Mouse (Mus musculus) limb, embryonic 14.5 days (tissue): ENCODE data around the gene Ccdc130. TPM values are rescaled to one million over a fixed set of nuclear protein-coding genes. Genes with fewer than 3 reads are reported as not detected.

ENCODE experiments used
- ATAC-seq: fragments of 200-750 bp; cut with Nextera tagmentation; 2 replicates; pipeline ENCODE4 v1.8.0; 2017; ENCODE audit warnings: low read depth, moderate number of reproducible peaks, moderate TSS enrichment; ENCODE audit not compliant: low FRiP score
- DNase-seq: peaks from one replicate; pipeline ENCODE4 v3.0.0-alpha.2; 2015; ENCODE audit warnings: low spot score
- H3K27ac ChIP-seq: fragments of 300-500 bp; sonication (generic); replicated peaks from 2 replicates; pipeline ENCODE4 v1.5.1; 2014; ENCODE audit warnings: low read depth, mild to moderate bottlenecking, low read length, moderate library complexity, mixed read lengths
- H3K27me3 ChIP-seq: fragments of 300-500 bp; sonication (generic); 2 replicates; pipeline ENCODE4 v1.6.1; 2014; ENCODE audit warnings: low read length, mixed read lengths; ENCODE audit not compliant: control insufficient read depth, insufficient read depth
- H3K36me3 ChIP-seq: fragments of 300-500 bp; sonication (generic); 2 replicates; pipeline ENCODE4 v1.6.1; 2014; ENCODE audit warnings: mild to moderate bottlenecking, low read length, moderate library complexity, mixed read lengths; ENCODE audit not compliant: control insufficient read depth, insufficient read depth
- H3K4me1 ChIP-seq: fragments of 300-500 bp; sonication (generic); 2 replicates; pipeline ENCODE4 v1.6.1; 2014; ENCODE audit warnings: antibody characterized with exemption, low read length, mixed read lengths; ENCODE audit not compliant: control insufficient read depth, insufficient read depth
- H3K4me2 ChIP-seq: fragments of 300-500 bp; sonication (generic); replicated peaks from 2 replicates; pipeline ENCODE4 v1.6.1; 2014; ENCODE audit warnings: low read depth, mild to moderate bottlenecking, low read length, moderate library complexity; ENCODE audit not compliant: severe bottlenecking
- H3K4me3 ChIP-seq: fragments of 300-500 bp; sonication (generic); replicated peaks from 2 replicates; pipeline ENCODE4 v1.5.1; 2014; ENCODE audit warnings: low read length
- H3K9ac ChIP-seq: fragments of 300-500 bp; sonication (generic); 2 replicates; pipeline ENCODE4 v1.6.1; 2014; ENCODE audit warnings: mild to moderate bottlenecking, low read depth, low read length, moderate library complexity; ENCODE audit not compliant: severe bottlenecking
- H3K9me3 ChIP-seq: fragments of 300-500 bp; sonication (generic); 2 replicates; pipeline ENCODE4 v1.6.1; 2016; ENCODE audit warnings: low read length; ENCODE audit not compliant: control insufficient read depth
- POLR2A ChIP-seq: fragments of 200-500 bp; IDR thresholded peaks from 2 replicates; pipeline ENCODE4 v1.8.0; 2012; ENCODE audit warnings: inconsistent platforms, mild to moderate bottlenecking, moderate library complexity, borderline replicate concordance; ENCODE audit not compliant: insufficient read depth, insufficient read length; ENCODE audit errors: extremely low read depth
- WGBS: fragments of 180-500 bp; shearing (Covaris S2); extraction: QIAGEN DNeasy Blood & Tissue Kit; methylation state at CpG from one replicate; pipeline ENCODE4 v1.1.7; 2014; 5-methylcytosine and 5-hydroxymethylcytosine counted together
- polyA plus RNA-seq, 2 experiments: library from polyadenylated mRNA; depleted of rRNA in 1 of 2; stranded (reverse) in 1 of 2; unstranded in 1 of 2; fragments of >200 nt; fragmentation: Nextera tagmentation in 1 of 2; extraction: Ambion mirVana in 1 of 2; gene quantifications; 2 replicates each; pipeline versions ENCODE4 v1.2.1 to v1.2.3; 2012 to 2014

The Ccdc130 gene
- polyA plus RNA-seq, 2 experiments: 16.5 to 39.5 TPM

DNA sequence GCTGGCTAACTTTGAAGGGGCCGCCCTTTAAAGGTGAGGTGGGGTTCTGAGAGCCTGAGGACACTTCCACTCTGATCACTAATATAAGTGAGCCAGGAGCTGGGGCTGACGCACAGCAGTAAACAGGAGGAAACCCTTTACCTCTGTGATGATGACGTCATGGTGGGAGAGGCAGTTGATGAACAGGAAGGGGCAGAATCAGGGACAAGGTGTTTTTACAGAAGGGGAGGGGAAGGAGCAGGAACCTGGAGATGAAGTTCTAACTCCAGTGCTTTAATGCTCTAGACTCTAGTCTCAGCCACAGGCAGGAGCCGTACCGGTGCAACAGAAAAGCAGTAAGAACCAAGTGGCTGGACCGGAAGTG is 13.7 kb downstream of the Ccdc130 start:
- no peaks in the 10 kb centered on the region for H3K9me3 ChIP-seq
- H3K27me3 ChIP-seq: no peaks in the 10 kb centered on the region
- peak overlapping the region; percentile 77 for H3K9ac ChIP-seq
- H3K27ac ChIP-seq: peak overlapping the region; percentile 90
- no peak for TF ChIP-seq POLR2A
- DNase-seq: peak; percentile 27
- H3K4me2 ChIP-seq: peak overlapping the region; percentile 91
- WGBS: 15% methylated on average over 6 of the region's 6 CpGs
- ATAC-seq: 0 out of 2 replicates have a peak, but pooled peaks have one; percentile 1
- H3K4me3 ChIP-seq: peak overlapping the region; percentile 78
- H3K36me3 ChIP-seq: peaks cover 73% of the 10 kb centered on the region
- H3K4me1 ChIP-seq: peaks cover 14% of the 10 kb centered on the region

GRCm38 (mm10) chr8:84255858-84256257 is 14.3 kb downstream of the Ccdc130 start:
- Histone ChIP-seq H3K36me3 (peaks cover 73% of the 10 kb centered on the region), H3K9me3 (no peaks in the 10 kb centered on the region), H3K27me3 (no peaks in the 10 kb centered on the region), H3K4me2 (peak overlapping the region; percentile 91), H3K4me3 (peak overlapping the region; percentile 78), H3K9ac (peak overlapping the region; percentile 77; the same call in 1 of the 2 replicates), H3K27ac (peak overlapping the region; percentile 90; the same call in 1 of the 2 replicates), H3K4me1 (peaks cover 14% of the 10 kb centered on the region)
- 84% methylated on average over 3 of the region's 3 CpGs for WGBS
- no peak for ATAC-seq
- TF ChIP-seq POLR2A: no peak
- no peak for DNase-seq

DNA sequence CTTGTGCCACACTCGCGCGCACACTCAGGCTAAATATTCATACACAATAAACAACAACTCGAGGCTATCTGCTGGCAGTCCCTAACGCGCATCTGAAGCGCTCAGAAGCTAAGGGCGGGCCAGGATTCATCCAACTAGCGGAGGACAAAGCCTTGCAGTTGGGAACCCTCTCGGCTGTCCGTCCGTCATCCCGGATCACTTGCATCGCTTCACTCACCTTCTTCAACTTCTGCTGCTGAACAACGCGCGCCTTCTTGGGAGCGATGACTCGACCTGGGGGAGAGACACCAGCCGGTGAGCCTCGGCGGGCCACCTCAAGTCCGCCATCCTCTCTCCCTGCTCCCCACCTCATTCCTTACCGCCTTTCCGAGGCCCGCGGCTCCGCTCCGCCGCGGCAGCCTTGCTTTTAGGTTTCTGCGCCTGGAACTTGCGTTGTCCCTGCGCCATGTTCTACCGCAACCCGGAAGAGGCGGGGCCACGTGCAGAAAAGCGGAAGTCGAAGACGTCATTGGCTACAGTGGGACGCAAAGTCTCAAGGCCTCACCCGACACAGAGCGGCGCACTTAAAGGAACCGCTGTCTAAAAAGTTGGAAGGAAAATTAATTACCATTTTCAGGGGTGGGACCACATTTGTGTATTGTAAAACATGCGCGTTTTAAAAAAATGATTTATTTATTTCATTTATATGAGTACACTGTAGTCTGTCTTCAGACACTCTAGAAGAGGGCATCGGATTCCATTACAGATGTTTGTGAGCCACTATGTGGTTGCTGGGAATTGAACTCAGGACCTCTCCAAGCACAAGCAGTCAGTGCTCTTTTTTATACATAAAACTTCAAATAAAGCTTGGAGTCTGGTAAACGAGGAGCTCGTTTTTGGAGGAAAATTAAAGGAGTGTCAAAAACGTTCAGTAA is 20.7 kb downstream of the Ccdc130 start, which contains the start of gene D8Ertd738e:
TSS of gene D8Ertd738e (minus strand) at position 463 of the 914 bp plus-strand sequence.
- TF ChIP-seq POLR2A: peak; percentile 58; the same call in 1 of the 2 replicates
- WGBS: 4% methylated on average over 52 of the region's 52 CpGs
- DNase-seq (peak; percentile 90), ATAC-seq (peak; percentile 95)
- Histone ChIP-seq H3K27ac (peak within 1 kb of the TSS; percentile 63), H3K36me3 (peaks cover 73% of the 10 kb centered on the region), H3K9me3 (no peaks in the 10 kb centered on the region), H3K27me3 (no peaks in the 10 kb centered on the region), H3K4me2 (peak within 1 kb of the TSS; percentile 67), H3K9ac (peak within 1 kb of the TSS; percentile 88), H3K4me1 (no peaks in the 10 kb centered on the region), H3K4me3 (peak within 1 kb of the TSS; percentile 96)

DNA sequence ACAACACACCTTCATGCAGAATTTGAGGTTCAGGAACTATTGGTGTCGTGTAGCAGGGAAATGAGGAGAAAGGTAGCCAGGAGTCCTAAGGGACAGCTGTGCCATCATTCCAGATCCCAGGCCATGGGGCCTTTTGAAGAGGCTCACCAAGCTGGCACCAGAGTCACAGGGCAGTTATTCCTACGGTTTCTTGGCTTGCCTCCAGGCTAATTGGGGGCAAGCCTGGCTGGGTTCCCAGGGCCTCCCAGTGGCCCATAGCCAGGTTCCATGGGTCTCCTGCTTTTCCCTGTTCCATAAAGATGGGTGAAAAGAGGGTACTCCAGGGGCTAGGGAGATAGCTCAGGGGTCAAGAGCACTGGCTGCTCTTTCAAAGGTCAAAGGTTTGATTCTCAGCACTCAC is 28.4 kb downstream of the Ccdc130 start:
- H3K27me3 ChIP-seq: no peaks in the 10 kb centered on the region
- H3K4me3 ChIP-seq: no peak overlapping the region
- no peak overlapping the region for H3K27ac ChIP-seq
- peaks cover 26% of the 10 kb centered on the region for H3K36me3 ChIP-seq
- no peaks in the 10 kb centered on the region for H3K9me3 ChIP-seq
- ATAC-seq (no peak), DNase-seq (no peak)
- 53% methylated on average over 2 of the region's 2 CpGs for WGBS
- no peaks in the 10 kb centered on the region; the same call in none of the 2 replicates for H3K4me1 ChIP-seq
- H3K9ac ChIP-seq: no peak overlapping the region
- no peak overlapping the region for H3K4me2 ChIP-seq
- TF ChIP-seq POLR2A: no peak

DNA sequence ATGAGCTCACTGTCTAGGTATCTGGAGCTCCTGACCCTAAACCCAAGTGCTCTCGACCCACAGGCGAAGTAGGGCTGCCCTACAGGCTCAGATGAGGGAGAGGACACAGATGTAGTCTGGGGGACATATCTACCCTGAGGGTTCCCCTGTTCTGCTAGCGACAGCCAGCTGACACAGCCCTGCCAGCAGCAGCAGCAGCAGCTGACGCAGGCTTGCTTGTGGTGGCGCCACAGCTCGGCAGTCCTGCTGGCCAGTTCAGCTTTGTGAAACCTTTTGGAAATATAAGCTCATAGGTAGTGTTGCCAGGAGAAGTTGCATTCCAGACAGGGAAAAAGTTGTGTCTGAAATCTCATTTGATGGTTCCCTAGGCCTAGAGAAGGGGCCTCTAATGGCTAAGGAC is 29.0 kb downstream of the Ccdc130 start:
- Histone ChIP-seq H3K9ac (no peak overlapping the region), H3K9me3 (no peaks in the 10 kb centered on the region), H3K4me1 (no peaks in the 10 kb centered on the region; the same call in none of the 2 replicates), H3K4me3 (no peak overlapping the region), H3K4me2 (no peak overlapping the region), H3K27me3 (no peaks in the 10 kb centered on the region), H3K27ac (0 out of 2 replicates have a peak overlapping the region, but pooled peaks have one; percentile 43), H3K36me3 (peaks cover 20% of the 10 kb centered on the region)
- ATAC-seq (no peak), DNase-seq (no peak)
- TF ChIP-seq POLR2A: no peak
- WGBS: 56% methylated on average over 6 of the region's 6 CpGs
